Mouse (Mus musculus) limb, embryonic 15.5 days (tissue): ENCODE measurements around the gene Rtp3. TPM values are rescaled to one million over a fixed set of nuclear protein-coding genes. Genes with fewer than 3 reads are reported as not detected.

Experiments
- ATAC-seq: fragments of 200-750 bp; cut with Nextera tagmentation; 2 replicates; pipeline ENCODE4 v1.8.0; 2017; ENCODE audit warnings: low read depth, moderate TSS enrichment; ENCODE audit not compliant: insufficient number of reproducible peaks, low FRiP score, low TSS enrichment
- H3K27ac ChIP-seq: fragments of 300-500 bp; sonication (generic); 2 replicates; pipeline ENCODE4 v1.5.1; 2015; ENCODE audit warnings: moderate library complexity, mild to moderate bottlenecking, inconsistent platforms
- H3K27me3 ChIP-seq: fragments of 300-500 bp; sonication (generic); 2 replicates; pipeline ENCODE4 v1.6.1; 2015; ENCODE audit warnings: inconsistent platforms
- H3K36me3 ChIP-seq: fragments of 300-500 bp; sonication (generic); 2 replicates; pipeline ENCODE4 v1.6.1; 2015; ENCODE audit warnings: inconsistent platforms
- H3K4me1 ChIP-seq: fragments of 300-500 bp; sonication (generic); 2 replicates; pipeline ENCODE4 v1.6.1; 2015; ENCODE audit warnings: inconsistent platforms
- H3K4me2 ChIP-seq: fragments of 300-500 bp; sonication (generic); 2 replicates; pipeline ENCODE4 v1.6.1; 2015; ENCODE audit warnings: mild to moderate bottlenecking, inconsistent platforms
- H3K4me3 ChIP-seq: fragments of 300-500 bp; sonication (generic); 2 replicates; pipeline ENCODE4 v1.5.1; 2015; ENCODE audit warnings: mild to moderate bottlenecking, inconsistent platforms
- H3K9ac ChIP-seq: fragments of 300-500 bp; sonication (generic); 2 replicates; pipeline ENCODE4 v1.6.1; 2015; ENCODE audit warnings: inconsistent platforms
- H3K9me3 ChIP-seq: fragments of 300-500 bp; sonication (generic); 2 replicates; pipeline ENCODE4 v1.6.1; 2016; ENCODE audit warnings: inconsistent platforms
- WGBS: fragments of 180-500 bp; shearing (Covaris S2); methylation state at CpG from one replicate; pipeline ENCODE4 v1.1.7; 2015; 5-methylcytosine and 5-hydroxymethylcytosine counted together
- polyA plus RNA-seq: library from polyadenylated mRNA; unstranded; fragments of >200 nt; fragmentation: Nextera tagmentation; extraction: Ambion mirVana; gene quantifications from 2 replicates; pipeline ENCODE4 v1.2.1, GENCODE M21; 2015

Rtp3 gene
- polyA plus RNA-seq = not detected in 2 replicates

- Histone ChIP-seq H3K4me2 (no peak within 1 kb of the TSS), H3K9ac (no peak within 1 kb of the TSS), H3K27me3 (no peaks in the 10 kb centered on the region), H3K9me3 (no peaks in the 10 kb centered on the region), H3K4me1 (peaks cover 5% of the 10 kb centered on the region; the same call in 1 of the 2 replicates), H3K27ac (no peak within 1 kb of the TSS), H3K4me3 (no peak within 1 kb of the TSS), H3K36me3 (no peaks in the 10 kb centered on the region)
- 61% methylated on average over 6 of the region's 6 CpGs for WGBS
- no peak; the same call in 1 of the 2 replicates for ATAC-seq
Observed at GRCm38 (mm10) chr9:110990204-110990603, at the start of gene Rtp3. TSS of gene Rtp3 (minus strand) at chr9:110990583.

- ATAC-seq = no peak
- H3K27me3 ChIP-seq = no peaks in the 10 kb centered on the region
- H3K9ac ChIP-seq = no peak overlapping the region
- no peak overlapping the region for H3K4me2 ChIP-seq
- H3K36me3 ChIP-seq = no peaks in the 10 kb centered on the region
- no peak overlapping the region for H3K27ac ChIP-seq
- H3K4me1 ChIP-seq = no peaks in the 10 kb centered on the region
- no peaks in the 10 kb centered on the region for H3K9me3 ChIP-seq
- H3K4me3 ChIP-seq = no peak overlapping the region
- WGBS = 78% methylated on average over 4 of the region's 4 CpGs
Observed at GRCm38 (mm10) chr9:111039966-111040365, 49.6 kb upstream of the Rtp3 start.

GRCm38 (mm10) chr9:111033717-111034116 lies 43.3 kb upstream of the Rtp3 start:
- Histone ChIP-seq H3K27me3 (no peaks in the 10 kb centered on the region), H3K4me1 (no peaks in the 10 kb centered on the region), H3K9me3 (no peaks in the 10 kb centered on the region), H3K4me3 (no peak overlapping the region), H3K9ac (no peak overlapping the region), H3K4me2 (no peak overlapping the region), H3K27ac (no peak overlapping the region), H3K36me3 (no peaks in the 10 kb centered on the region)
- WGBS = 83% methylated on average over 4 of the region's 4 CpGs
- ATAC-seq = no peak

- Histone ChIP-seq H3K27ac (no peak overlapping the region), H3K9ac (no peak overlapping the region), H3K4me1 (no peaks in the 10 kb centered on the region), H3K4me2 (no peak overlapping the region), H3K9me3 (no peaks in the 10 kb centered on the region), H3K36me3 (no peaks in the 10 kb centered on the region), H3K4me3 (no peak overlapping the region), H3K27me3 (no peaks in the 10 kb centered on the region)
- WGBS = 88% methylated on average over 10 of the region's 10 CpGs
- ATAC-seq = no peak
Observed at GRCm38 (mm10) chr9:111026791-111027190, 36.4 kb upstream of the Rtp3 start.

GRCm38 (mm10) chr9:111019022-111019421 lies 28.6 kb upstream of the Rtp3 start, which contains the start of gene Ltf:
TSS of gene Ltf (plus strand) at chr9:111019271.
- ATAC-seq = no peak
- Histone ChIP-seq H3K4me1 (no peaks in the 10 kb centered on the region), H3K36me3 (no peaks in the 10 kb centered on the region), H3K27me3 (no peaks in the 10 kb centered on the region), H3K9me3 (no peaks in the 10 kb centered on the region), H3K27ac (no peak within 1 kb of the TSS), H3K4me2 (no peak within 1 kb of the TSS), H3K9ac (no peak within 1 kb of the TSS), H3K4me3 (no peak within 1 kb of the TSS)
- 77% methylated on average over 5 of the region's 5 CpGs for WGBS

GRCm38 (mm10) chr9:111015658-111016057 lies 25.3 kb upstream of the Rtp3 start:
- H3K27me3 ChIP-seq = no peaks in the 10 kb centered on the region
- H3K4me1 ChIP-seq = no peaks in the 10 kb centered on the region
- H3K36me3 ChIP-seq = no peaks in the 10 kb centered on the region
- no peak overlapping the region for H3K4me3 ChIP-seq
- no peak overlapping the region for H3K9ac ChIP-seq
- no peak overlapping the region for H3K27ac ChIP-seq
- no peak overlapping the region for H3K4me2 ChIP-seq
- no peak for ATAC-seq
- WGBS = 82% methylated on average over 4 of the region's 4 CpGs
- no peaks in the 10 kb centered on the region for H3K9me3 ChIP-seq

GRCm38 (mm10) chr9:111012041-111012440 lies 21.7 kb upstream of the Rtp3 start:
- H3K27ac ChIP-seq = no peak overlapping the region
- 81% methylated on average over 3 of the region's 3 CpGs for WGBS
- H3K4me1 ChIP-seq = no peaks in the 10 kb centered on the region
- H3K4me2 ChIP-seq = no peak overlapping the region
- no peak overlapping the region for H3K4me3 ChIP-seq
- no peaks in the 10 kb centered on the region for H3K9me3 ChIP-seq
- H3K9ac ChIP-seq = no peak overlapping the region
- ATAC-seq = no peak
- H3K36me3 ChIP-seq = no peaks in the 10 kb centered on the region
- H3K27me3 ChIP-seq = no peaks in the 10 kb centered on the region

GRCm38 (mm10) chr9:111011550-111011949 lies 21.2 kb upstream of the Rtp3 start:
- no peak overlapping the region for H3K4me2 ChIP-seq
- H3K9ac ChIP-seq = no peak overlapping the region
- no peaks in the 10 kb centered on the region for H3K9me3 ChIP-seq
- no peak overlapping the region for H3K27ac ChIP-seq
- no peaks in the 10 kb centered on the region for H3K36me3 ChIP-seq
- H3K4me1 ChIP-seq = no peaks in the 10 kb centered on the region
- no peaks in the 10 kb centered on the region for H3K27me3 ChIP-seq
- 81% methylated on average over 9 of the region's 9 CpGs for WGBS
- no peak overlapping the region for H3K4me3 ChIP-seq
- ATAC-seq = no peak

- ATAC-seq = no peak
- no peak overlapping the region for H3K27ac ChIP-seq
- H3K4me3 ChIP-seq = no peak overlapping the region
- no peaks in the 10 kb centered on the region for H3K9me3 ChIP-seq
- H3K4me1 ChIP-seq = no peaks in the 10 kb centered on the region
- H3K36me3 ChIP-seq = no peaks in the 10 kb centered on the region
- WGBS = 77% methylated on average over 3 of the region's 3 CpGs
- no peaks in the 10 kb centered on the region for H3K27me3 ChIP-seq
- H3K9ac ChIP-seq = no peak overlapping the region
- no peak overlapping the region for H3K4me2 ChIP-seq
Observed at GRCm38 (mm10) chr9:111009763-111010162, 19.4 kb upstream of the Rtp3 start.

- Histone ChIP-seq H3K4me1 (no peaks in the 10 kb centered on the region), H3K9me3 (no peaks in the 10 kb centered on the region), H3K36me3 (no peaks in the 10 kb centered on the region), H3K4me3 (no peak overlapping the region), H3K9ac (no peak overlapping the region), H3K4me2 (no peak overlapping the region), H3K27ac (no peak overlapping the region), H3K27me3 (no peaks in the 10 kb centered on the region)
- no peak for ATAC-seq
- 86% methylated on average over 2 of the region's 2 CpGs for WGBS
Observed at GRCm38 (mm10) chr9:111006544-111006943, 16.2 kb upstream of the Rtp3 start.

- Histone ChIP-seq H3K4me1 (no peaks in the 10 kb centered on the region), H3K36me3 (no peaks in the 10 kb centered on the region), H3K4me2 (no peak overlapping the region), H3K4me3 (no peak overlapping the region), H3K27me3 (no peaks in the 10 kb centered on the region), H3K9ac (no peak overlapping the region), H3K9me3 (no peaks in the 10 kb centered on the region), H3K27ac (no peak overlapping the region)
- 86% methylated on average over 9 of the region's 9 CpGs for WGBS
- ATAC-seq = no peak
Observed at GRCm38 (mm10) chr9:111003279-111003678, 12.9 kb upstream of the Rtp3 start.

GRCm38 (mm10) chr9:111001621-111002020 lies 11.2 kb upstream of the Rtp3 start:
- no peak overlapping the region for H3K4me3 ChIP-seq
- no peaks in the 10 kb centered on the region for H3K27me3 ChIP-seq
- H3K4me2 ChIP-seq = no peak overlapping the region
- no peak overlapping the region for H3K9ac ChIP-seq
- WGBS = 85% methylated on average over 12 of the region's 12 CpGs
- no peak overlapping the region for H3K27ac ChIP-seq
- H3K4me1 ChIP-seq = no peaks in the 10 kb centered on the region
- H3K9me3 ChIP-seq = no peaks in the 10 kb centered on the region
- ATAC-seq = no peak
- H3K36me3 ChIP-seq = no peaks in the 10 kb centered on the region

GRCm38 (mm10) chr9:110999856-111000255 lies 9.5 kb upstream of the Rtp3 start:
- H3K4me3 ChIP-seq = no peak overlapping the region
- H3K27me3 ChIP-seq = no peaks in the 10 kb centered on the region
- H3K9me3 ChIP-seq = no peaks in the 10 kb centered on the region
- no peaks in the 10 kb centered on the region for H3K36me3 ChIP-seq
- H3K9ac ChIP-seq = no peak overlapping the region
- no peak for ATAC-seq
- no peak overlapping the region for H3K4me2 ChIP-seq
- H3K27ac ChIP-seq = no peak overlapping the region
- H3K4me1 ChIP-seq = peaks cover 1% of the 10 kb centered on the region; the same call in 1 of the 2 replicates
- WGBS = 71% methylated on average over 10 of the region's 10 CpGs
